Mouse (Mus musculus) forebrain, embryonic 14.5 days (tissue): ENCODE results near the gene Adora2a. TPM values are rescaled to one million over a fixed set of nuclear protein-coding genes. Genes with fewer than 3 reads are reported as not detected.
"Not testable (repeated sequence)": the region's sequence is repeated elsewhere in the genome, so short reads cannot be mapped to it uniquely, and the experiment has no call there.

Experiments used
- ATAC-seq: fragments of 200-750 bp; cut with Nextera tagmentation; 2 replicates; pipeline ENCODE4 v1.8.0; 2017; ENCODE audit warnings: mild to moderate bottlenecking, moderate library complexity
- DNase-seq: peaks from one replicate; pipeline ENCODE4 v3.0.0-alpha.2; 2015; ENCODE audit warnings: low spot score
- H3K27ac ChIP-seq: fragments of 300-500 bp; sonication (generic); 2 replicates; pipeline ENCODE4 v1.5.1; 2014; ENCODE audit warnings: low read depth, mild to moderate bottlenecking, control low read depth, low read length, moderate library complexity
- H3K27me3 ChIP-seq: fragments of 300-500 bp; sonication (generic); replicated peaks from 2 replicates; pipeline ENCODE4 v1.6.1; 2014; ENCODE audit warnings: low read length, control low read depth, mixed read lengths; ENCODE audit not compliant: control insufficient read depth, insufficient read depth
- H3K36me3 ChIP-seq: fragments of 300-500 bp; sonication (generic); 2 replicates; pipeline ENCODE4 v1.6.1; 2014; ENCODE audit warnings: low read length, control low read depth; ENCODE audit not compliant: control insufficient read depth, insufficient read depth
- H3K4me1 ChIP-seq: fragments of 300-500 bp; sonication (generic); 2 replicates; pipeline ENCODE4 v1.6.1; 2014; ENCODE audit warnings: antibody characterized with exemption, low read length, control low read depth; ENCODE audit not compliant: control insufficient read depth, insufficient read depth
- H3K4me2 ChIP-seq: fragments of 300-500 bp; sonication (generic); 2 replicates; pipeline ENCODE4 v1.6.1; 2014; ENCODE audit warnings: mild to moderate bottlenecking, control low read depth, low read length
- H3K4me3 ChIP-seq: fragments of 300-500 bp; sonication (generic); 2 replicates; pipeline ENCODE4 v1.5.1; 2014; ENCODE audit warnings: low read depth, low read length, control low read depth
- H3K9ac ChIP-seq: fragments of 300-500 bp; sonication (generic); 2 replicates; pipeline ENCODE4 v1.6.1; 2014; ENCODE audit warnings: mild to moderate bottlenecking, low read length, control low read depth, moderate library complexity
- H3K9me3 ChIP-seq: fragments of 300-500 bp; sonication (generic); replicated peaks from 2 replicates; pipeline ENCODE4 v1.6.1; 2016; ENCODE audit warnings: low read length, control low read depth, mixed read lengths; ENCODE audit not compliant: control insufficient read depth
- WGBS: fragments of 180-500 bp; shearing (Covaris S2); extraction: QIAGEN DNeasy Blood & Tissue Kit; methylation state at CpG from one replicate; pipeline ENCODE4 v1.1.7; 2014; 5-methylcytosine and 5-hydroxymethylcytosine counted together
- polyA plus RNA-seq: library from polyadenylated mRNA; unstranded; fragments of >200 nt; fragmentation: Nextera tagmentation; extraction: Ambion mirVana; gene quantifications from 2 replicates; pipeline ENCODE4 v1.2.1, GENCODE M21; 2014

The Adora2a gene
- polyA plus RNA-seq, 1 experiment from 2014 or later, result 8.8 TPM

- Histone ChIP-seq H3K4me1 (no peaks in the 10 kb centered on the region), H3K27ac (no peak overlapping the region), H3K9me3 (no peaks in the 10 kb centered on the region), H3K27me3 (no peaks in the 10 kb centered on the region), H3K4me3 (no peak overlapping the region), H3K4me2 (no peak overlapping the region), H3K36me3 (peaks cover 25% of the 10 kb centered on the region), H3K9ac (no peak overlapping the region)
- ATAC-seq (no peak), DNase-seq (no peak)
- 82% methylated on average over 1 of the region's 1 CpGs for WGBS
These were observed 25.3 kb upstream of the Adora2a start for GRCm38 (mm10) chr10:75291338-75291737.

DNA sequence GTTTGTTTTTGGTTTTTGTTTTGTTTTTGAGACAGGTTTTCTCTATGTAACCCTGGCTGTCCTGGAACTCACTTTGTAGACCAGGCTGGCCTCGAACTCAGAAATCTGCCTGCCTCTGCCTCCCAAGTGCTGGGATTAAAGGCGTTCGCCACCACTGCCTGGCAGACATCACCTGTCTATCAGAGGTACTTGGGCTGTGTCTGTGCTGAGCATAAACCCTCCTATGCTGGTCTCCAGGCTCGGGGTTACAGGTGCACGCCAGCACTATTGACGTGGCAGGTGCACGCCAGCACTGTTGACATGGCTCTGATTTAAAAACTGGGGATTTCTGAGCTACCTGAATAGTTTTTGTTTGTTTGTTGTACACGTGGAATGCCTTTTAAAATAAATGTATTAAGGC is 24.5 kb upstream of the Adora2a start:
- not testable (repeated sequence) for H3K27ac ChIP-seq, H3K9ac ChIP-seq, H3K9me3 ChIP-seq, DNase-seq, H3K4me3 ChIP-seq, H3K4me1 ChIP-seq, H3K27me3 ChIP-seq, ATAC-seq, H3K4me2 ChIP-seq
- H3K36me3 ChIP-seq, result peaks cover 25% of the 10 kb centered on the region
- WGBS, result 95% methylated on average over 8 of the region's 8 CpGs

- H3K36me3 ChIP-seq, result peaks cover 29% of the 10 kb centered on the region
- DNase-seq (no peak), ATAC-seq (no peak)
- 90% methylated on average over 3 of the region's 3 CpGs for WGBS
- no peaks in the 10 kb centered on the region for H3K27me3 ChIP-seq
- H3K27ac ChIP-seq, result no peak overlapping the region
- H3K4me2 ChIP-seq, result no peak overlapping the region
- H3K4me1 ChIP-seq, result no peaks in the 10 kb centered on the region
- H3K4me3 ChIP-seq, result no peak overlapping the region
- no peaks in the 10 kb centered on the region for H3K9me3 ChIP-seq
- H3K9ac ChIP-seq, result no peak overlapping the region
These were observed 23.4 kb upstream of the Adora2a start for GRCm38 (mm10) chr10:75293288-75293687.

- Histone ChIP-seq H3K9me3 (no peaks in the 10 kb centered on the region), H3K9ac (no peak overlapping the region), H3K4me3 (no peak overlapping the region), H3K27me3 (no peaks in the 10 kb centered on the region), H3K4me2 (no peak overlapping the region), H3K36me3 (peaks cover 23% of the 10 kb centered on the region), H3K27ac (no peak overlapping the region), H3K4me1 (no peaks in the 10 kb centered on the region)
- ATAC-seq (no peak), DNase-seq (no peak)
- WGBS, result 82% methylated on average over 4 of the region's 4 CpGs
These were observed 22.3 kb upstream of the Adora2a start for GRCm38 (mm10) chr10:75294362-75294761.

DNA sequence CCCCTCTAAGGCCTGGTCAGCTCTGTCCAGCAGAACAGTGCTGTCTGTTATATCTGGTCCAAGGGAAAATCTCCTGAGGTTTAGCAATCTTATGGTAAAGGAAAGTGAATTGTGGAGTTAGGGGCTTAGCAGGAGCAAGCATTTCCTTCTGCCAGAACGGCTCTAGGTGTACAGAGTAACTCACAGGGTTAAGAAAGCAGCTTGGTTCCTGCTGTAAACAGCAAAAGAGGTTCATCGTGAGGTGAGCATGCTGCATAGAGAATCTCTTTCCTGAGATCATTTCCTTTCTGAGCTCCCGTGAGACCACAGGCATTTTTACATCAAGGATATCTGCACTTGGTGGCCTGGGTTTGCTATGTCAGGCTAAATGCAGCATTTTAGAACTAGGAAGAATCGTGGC is 21.8 kb upstream of the Adora2a start:
- WGBS, result 87% methylated on average over 4 of the region's 4 CpGs
- H3K9me3 ChIP-seq, result no peaks in the 10 kb centered on the region

DNA sequence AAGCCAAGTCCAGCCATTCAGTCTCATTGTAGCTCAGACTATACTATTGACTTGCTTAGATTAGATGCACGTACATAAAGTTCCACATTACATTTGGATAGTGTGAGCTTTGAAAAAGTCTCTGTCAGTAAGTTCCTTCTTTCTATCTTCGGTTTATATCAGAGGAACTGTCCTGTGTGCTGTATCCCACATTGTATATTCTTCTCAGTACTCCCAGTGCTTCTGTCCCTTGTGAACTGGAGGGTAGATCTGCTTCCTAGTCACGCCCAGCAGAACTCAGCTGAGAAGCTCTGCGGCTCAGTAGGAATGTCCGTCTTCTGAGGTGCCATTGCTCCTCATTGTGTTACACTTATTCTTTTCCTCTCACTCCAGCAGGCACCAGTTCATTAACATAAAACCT is 18.1 kb upstream of the Adora2a start:
- no peaks in the 10 kb centered on the region for H3K4me1 ChIP-seq
- H3K9me3 ChIP-seq, result no peaks in the 10 kb centered on the region
- no peaks in the 10 kb centered on the region for H3K27me3 ChIP-seq
- no peak overlapping the region for H3K4me2 ChIP-seq
- 82% methylated on average over 5 of the region's 5 CpGs for WGBS
- no peak overlapping the region for H3K4me3 ChIP-seq
- H3K36me3 ChIP-seq, result peaks cover 30% of the 10 kb centered on the region
- DNase-seq, result no peak
- H3K27ac ChIP-seq, result no peak overlapping the region
- no peak for ATAC-seq
- no peak overlapping the region for H3K9ac ChIP-seq

More for the DNA sequence above, 21.8 kb upstream of the Adora2a start:
- H3K36me3 ChIP-seq, result peaks cover 23% of the 10 kb centered on the region
- H3K9ac ChIP-seq, result no peak overlapping the region
- ATAC-seq (no peak), DNase-seq (no peak)
- no peaks in the 10 kb centered on the region for H3K4me1 ChIP-seq
- no peak overlapping the region for H3K4me3 ChIP-seq
- no peaks in the 10 kb centered on the region for H3K27me3 ChIP-seq
- H3K4me2 ChIP-seq, result no peak overlapping the region
- H3K27ac ChIP-seq, result no peak overlapping the region

GRCm38 (mm10) chr10:75299785-75300418 is 16.8 kb upstream of the Adora2a start:
- ATAC-seq (no peak), DNase-seq (no peak)
- Histone ChIP-seq H3K27me3 (no peaks in the 10 kb centered on the region), H3K9me3 (no peaks in the 10 kb centered on the region), H3K4me2 (no peak overlapping the region), H3K9ac (no peak overlapping the region), H3K27ac (no peak overlapping the region), H3K36me3 (peaks cover 23% of the 10 kb centered on the region), H3K4me3 (no peak overlapping the region), H3K4me1 (peaks cover 7% of the 10 kb centered on the region)
- 83% methylated on average over 5 of the region's 5 CpGs for WGBS

- H3K9ac ChIP-seq, result no peak overlapping the region
- H3K4me1 ChIP-seq, result peaks cover 7% of the 10 kb centered on the region
- ATAC-seq (no peak), DNase-seq (no peak)
- no peak overlapping the region; the same call in 1 of the 2 replicates for H3K27ac ChIP-seq
- H3K9me3 ChIP-seq, result no peaks in the 10 kb centered on the region
- H3K4me3 ChIP-seq, result no peak overlapping the region
- peaks cover 20% of the 10 kb centered on the region; the same call in 1 of the 2 replicates for H3K36me3 ChIP-seq
- WGBS, result 92% methylated on average over 12 of the region's 12 CpGs
- H3K4me2 ChIP-seq, result no peak overlapping the region
- H3K27me3 ChIP-seq, result no peaks in the 10 kb centered on the region
These were observed 15.4 kb upstream of the Adora2a start for GRCm38 (mm10) chr10:75301195-75301806.

DNA sequence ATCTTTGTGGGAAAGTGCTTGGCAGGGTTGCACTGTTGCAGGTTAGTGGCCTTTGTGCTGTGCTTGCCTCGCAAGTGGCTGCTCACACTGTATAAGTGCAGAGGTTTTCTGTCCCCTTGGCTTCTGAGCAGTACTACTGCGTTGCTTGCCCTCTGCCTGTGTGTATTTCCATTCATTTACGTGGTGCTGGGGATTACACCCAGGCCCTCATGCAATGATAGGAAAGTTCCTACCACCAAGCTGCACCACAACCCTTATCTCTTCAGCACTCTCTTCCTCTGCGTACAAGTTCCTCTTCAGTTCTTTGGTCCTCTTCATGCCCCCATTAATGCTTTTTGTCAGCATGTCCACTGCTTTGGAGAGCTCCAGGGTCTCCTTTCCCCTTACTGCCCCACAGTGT is 14.7 kb upstream of the Adora2a start:
- ATAC-seq (no peak), DNase-seq (no peak)
- H3K9ac ChIP-seq, result no peak overlapping the region
- H3K36me3 ChIP-seq, result peaks cover 24% of the 10 kb centered on the region; the same call in 1 of the 2 replicates
- WGBS, result 94% methylated on average over 4 of the region's 4 CpGs
- no peak overlapping the region; the same call in 1 of the 2 replicates for H3K27ac ChIP-seq
- H3K9me3 ChIP-seq, result no peaks in the 10 kb centered on the region
- no peak overlapping the region for H3K4me3 ChIP-seq
- H3K4me1 ChIP-seq, result peaks cover 7% of the 10 kb centered on the region
- H3K27me3 ChIP-seq, result no peaks in the 10 kb centered on the region
- H3K4me2 ChIP-seq, result no peak overlapping the region
